Mouse (Mus musculus): Measurements from ENCODE around the gene Gba2.
"Not testable (repeated sequence)": the region's sequence is repeated elsewhere in the genome, so short reads cannot be mapped to it uniquely, and the experiment has no call there.

The Gba2 gene

GRCm38 (mm10) chr4:43551854-43552253, 26.8 kb downstream of the Gba2 start:
- not testable (repeated sequence) for DNase-seq

GRCm38 (mm10) chr4:43549055-43549454, 29.6 kb downstream of the Gba2 start:
- no peak for DNase-seq

- DNase-seq: no peak
Observed at GRCm38 (mm10) chr4:43547160-43547559, 31.5 kb downstream of the Gba2 start.

GRCm38 (mm10) chr4:43546375-43547047, 32.2 kb downstream of the Gba2 start:
- no peak for DNase-seq

GRCm38 (mm10) chr4:43542044-43542443, 36.6 kb downstream of the Gba2 start:
- DNase-seq: no peak

- DNase-seq: no peak
Observed at GRCm38 (mm10) chr4:43536031-43536430, 42.6 kb downstream of the Gba2 start.

- DNase-seq: no peak
Observed at GRCm38 (mm10) chr4:43535628-43536027, 43.0 kb downstream of the Gba2 start.

GRCm38 (mm10) chr4:43533270-43533669, 45.4 kb downstream of the Gba2 start:
- peak in 1 of 2 experiments; percentile 25 for DNase-seq

- DNase-seq: peak; percentile 87 to 90
Observed at GRCm38 (mm10) chr4:43530581-43530980, 48.1 kb downstream of the Gba2 start.

GRCm38 (mm10) chr4:43530081-43530501, 48.6 kb downstream of the Gba2 start:
- peak in 1 of 2 experiments; percentile 27 for DNase-seq

- DNase-seq: peak in 1 of 2 experiments; percentile 53
Observed at GRCm38 (mm10) chr4:43528487-43528886, 50.2 kb downstream of the Gba2 start.

- DNase-seq: peak in 1 of 2 experiments; percentile 53
Observed at GRCm38 (mm10) chr4:43527880-43528279, 50.8 kb downstream of the Gba2 start.

GRCm38 (mm10) chr4:43519956-43520355, 58.7 kb downstream of the Gba2 start:
- DNase-seq: peak; percentile 93 to 95

- DNase-seq: no peak
Observed at GRCm38 (mm10) chr4:43519551-43519950, 59.1 kb downstream of the Gba2 start.
